Mouse (Mus musculus): Measurements from ENCODE around the gene Efhc1.

GRCm38 (mm10) chr1:20919728-20920127 lies 31.7 kb upstream of the Efhc1 start:
- no peak for TF ChIP-seq CTCF (IDR thresholded peaks at IDR 0.05; ENCODE audit: borderline replicate concordance, control insufficient read depth, extremely low read depth, insufficient read depth, low read length, poor library complexity)
- TF ChIP-seq POLR2A (IDR thresholded peaks at IDR 0.05; ENCODE audit: control insufficient read depth, extremely low read depth, insufficient read depth, low read length, poor library complexity), result no peak

All from thymus, adult 2 months (tissue).